Mouse (Mus musculus) liver, embryonic 16.5 days (tissue): ENCODE measurements around the gene Crybg2. TPM values are rescaled to one million over a fixed set of nuclear protein-coding genes. Genes with fewer than 3 reads are reported as not detected.

Experiments used
- ATAC-seq: fragments of 200-750 bp; cut with Nextera tagmentation; 2 replicates; pipeline ENCODE4 v1.8.0; 2017; ENCODE audit warnings: low read depth, mild to moderate bottlenecking, moderate number of reproducible peaks, moderate library complexity
- H3K27ac ChIP-seq: fragments of 300-500 bp; sonication (generic); 2 replicates; pipeline ENCODE4 v1.5.1; 2014; ENCODE audit warnings: mild to moderate bottlenecking, low read length
- H3K27me3 ChIP-seq: fragments of 300-500 bp; sonication (generic); 2 replicates; pipeline ENCODE4 v1.6.1; 2014; ENCODE audit warnings: low read depth, low read length, mixed read lengths; ENCODE audit not compliant: control insufficient read depth, insufficient read depth
- H3K36me3 ChIP-seq: fragments of 300-500 bp; sonication (generic); 2 replicates; pipeline ENCODE4 v1.6.1; 2014; ENCODE audit warnings: mild to moderate bottlenecking; ENCODE audit not compliant: control insufficient read depth, insufficient read depth
- H3K4me1 ChIP-seq: fragments of 300-500 bp; sonication (generic); 2 replicates; pipeline ENCODE4 v1.6.1; 2014; ENCODE audit warnings: low read depth, low read length, mixed read lengths; ENCODE audit not compliant: control insufficient read depth
- H3K4me2 ChIP-seq: fragments of 300-500 bp; sonication (generic); 2 replicates; pipeline ENCODE4 v1.6.1; 2014; ENCODE audit warnings: low read depth, low read length, mixed read lengths
- H3K4me3 ChIP-seq: fragments of 300-500 bp; sonication (generic); 2 replicates; pipeline ENCODE4 v1.5.1; 2014; ENCODE audit warnings: low read depth, mild to moderate bottlenecking, low read length
- H3K9ac ChIP-seq: fragments of 300-500 bp; sonication (generic); 2 replicates; pipeline ENCODE4 v1.6.1; 2014; ENCODE audit warnings: low read depth, low read length
- H3K9me3 ChIP-seq: fragments of 300-500 bp; sonication (generic); replicated peaks from 2 replicates; pipeline ENCODE4 v1.6.1; 2016; ENCODE audit warnings: low read length; ENCODE audit not compliant: control insufficient read depth
- WGBS: fragments of 180-500 bp; shearing (Covaris S2); extraction: QIAGEN DNeasy Blood & Tissue Kit; methylation state at CpG from one replicate; pipeline ENCODE4 v1.1.7; 2014; ENCODE audit not compliant: insufficient replicate concordance; 5-methylcytosine and 5-hydroxymethylcytosine counted together
- polyA plus RNA-seq: library from polyadenylated mRNA; unstranded; fragments of >200 nt; fragmentation: Nextera tagmentation; extraction: Ambion mirVana; gene quantifications from 2 replicates; pipeline ENCODE4 v1.2.1, GENCODE M21; 2015

Crybg2 gene
- polyA plus RNA-seq, 1 experiment from 2014 or later = 0.68 TPM

GRCm38 (mm10) chr4:134089029-134089428, 28.4 kb downstream of the Crybg2 start:
- no peak for ATAC-seq
- Histone ChIP-seq H3K9ac (no peak overlapping the region), H3K27me3 (no peaks in the 10 kb centered on the region), H3K36me3 (no peaks in the 10 kb centered on the region), H3K4me3 (no peak overlapping the region), H3K27ac (no peak overlapping the region), H3K4me2 (no peak overlapping the region), H3K4me1 (no peaks in the 10 kb centered on the region; the same call in 1 of the 2 replicates), H3K9me3 (peaks cover 2% of the 10 kb centered on the region; the same call in 1 of the 2 replicates)
- 72% methylated on average over 9 of the region's 9 CpGs for WGBS

- H3K4me1 ChIP-seq = no peaks in the 10 kb centered on the region; the same call in 1 of the 2 replicates
- H3K4me2 ChIP-seq = no peak overlapping the region
- H3K9me3 ChIP-seq = no peaks in the 10 kb centered on the region
- ATAC-seq = no peak
- no peak overlapping the region for H3K9ac ChIP-seq
- H3K36me3 ChIP-seq = no peaks in the 10 kb centered on the region
- H3K27me3 ChIP-seq = no peaks in the 10 kb centered on the region
- no peak overlapping the region for H3K27ac ChIP-seq
- no peak overlapping the region for H3K4me3 ChIP-seq
- 72% methylated on average over 16 of the region's 16 CpGs for WGBS
Observed at GRCm38 (mm10) chr4:134090521-134091224, 30.1 kb downstream of the Crybg2 start.

GRCm38 (mm10) chr4:134091225-134091529, 30.6 kb downstream of the Crybg2 start:
- Histone ChIP-seq H3K27me3 (no peaks in the 10 kb centered on the region), H3K9me3 (no peaks in the 10 kb centered on the region), H3K4me1 (no peaks in the 10 kb centered on the region; the same call in 1 of the 2 replicates), H3K27ac (no peak overlapping the region), H3K4me2 (no peak overlapping the region), H3K36me3 (no peaks in the 10 kb centered on the region), H3K4me3 (no peak overlapping the region), H3K9ac (no peak overlapping the region)
- no peak for ATAC-seq
- 62% methylated on average over 6 of the region's 6 CpGs for WGBS

GRCm38 (mm10) chr4:134092382-134093288, 32.0 kb downstream of the Crybg2 start:
- WGBS = 54% methylated on average over 6 of the region's 6 CpGs

GRCm38 (mm10) chr4:134094004-134094564, 33.5 kb downstream of the Crybg2 start:
- WGBS = 53% methylated on average over 7 of the region's 7 CpGs
- H3K4me3 ChIP-seq = peak overlapping the region; percentile 32
- no peak overlapping the region for H3K4me2 ChIP-seq

More at GRCm38 (mm10) chr4:134092382-134093288, 32.0 kb downstream of the Crybg2 start:
- H3K27me3 ChIP-seq = no peaks in the 10 kb centered on the region
- H3K4me3 ChIP-seq = no peak overlapping the region
- no peak for ATAC-seq
- no peak overlapping the region for H3K9ac ChIP-seq
- H3K36me3 ChIP-seq = no peaks in the 10 kb centered on the region
- no peaks in the 10 kb centered on the region for H3K4me1 ChIP-seq
- H3K4me2 ChIP-seq = no peak overlapping the region
- no peak overlapping the region for H3K27ac ChIP-seq
- H3K9me3 ChIP-seq = no peaks in the 10 kb centered on the region

GRCm38 (mm10) chr4:134094923-134095547, 34.4 kb downstream of the Crybg2 start, which contains the start of gene Cd52:
Gene Cd52, minus strand, starts transcription at chr4:134095082.
- Histone ChIP-seq H3K9me3 (no peaks in the 10 kb centered on the region), H3K9ac (no peak within 1 kb of the TSS), H3K4me1 (no peaks in the 10 kb centered on the region), H3K4me2 (no peak within 1 kb of the TSS), H3K27ac (0 out of 2 replicates have a peak within 1 kb of the TSS, but pooled peaks have one; percentile 16), H3K4me3 (peak within 1 kb of the TSS; percentile 32), H3K27me3 (no peaks in the 10 kb centered on the region), H3K36me3 (no peaks in the 10 kb centered on the region)
- ATAC-seq = no peak
- 28% methylated on average over 3 of the region's 3 CpGs for WGBS

More at GRCm38 (mm10) chr4:134094004-134094564, 33.5 kb downstream of the Crybg2 start:
- H3K9ac ChIP-seq = no peak overlapping the region
- no peaks in the 10 kb centered on the region for H3K36me3 ChIP-seq
- no peak overlapping the region for H3K27ac ChIP-seq
- H3K9me3 ChIP-seq = no peaks in the 10 kb centered on the region
- H3K4me1 ChIP-seq = no peaks in the 10 kb centered on the region
- H3K27me3 ChIP-seq = no peaks in the 10 kb centered on the region
- no peak for ATAC-seq

- 64% methylated on average over 3 of the region's 3 CpGs for WGBS
- H3K36me3 ChIP-seq = no peaks in the 10 kb centered on the region
- H3K4me1 ChIP-seq = no peaks in the 10 kb centered on the region
- no peak overlapping the region for H3K9ac ChIP-seq
- no peak overlapping the region for H3K27ac ChIP-seq
- H3K4me3 ChIP-seq = no peak overlapping the region
- H3K27me3 ChIP-seq = no peaks in the 10 kb centered on the region
- no peaks in the 10 kb centered on the region for H3K9me3 ChIP-seq
- no peak for ATAC-seq
- no peak overlapping the region for H3K4me2 ChIP-seq
Observed at GRCm38 (mm10) chr4:134096120-134096519, 35.5 kb downstream of the Crybg2 start.

GRCm38 (mm10) chr4:134097015-134097608, 36.5 kb downstream of the Crybg2 start:
- WGBS = 23% methylated on average over 5 of the region's 5 CpGs
- H3K9ac ChIP-seq = no peak overlapping the region
- H3K27ac ChIP-seq = peak overlapping the region; percentile 64

More at GRCm38 (mm10) chr4:134097015-134097608, 36.5 kb downstream of the Crybg2 start:
- H3K4me1 ChIP-seq = no peaks in the 10 kb centered on the region
- no peak overlapping the region for H3K4me2 ChIP-seq
- no peaks in the 10 kb centered on the region for H3K27me3 ChIP-seq
- ATAC-seq = no peak
- H3K36me3 ChIP-seq = no peaks in the 10 kb centered on the region
- H3K9me3 ChIP-seq = no peaks in the 10 kb centered on the region
- no peak overlapping the region for H3K4me3 ChIP-seq
